Mouse (Mus musculus) stomach, postnatal 0 days (tissue): Measurements from ENCODE around the gene Timmdc1. TPM values are rescaled to one million over a fixed set of nuclear protein-coding genes. Genes with fewer than 3 reads are reported as not detected.
A peak's percentile ranks its signal among the peaks of the same experiment; 100 is the strongest.

Experiments used
- ATAC-seq: fragments of 200-750 bp; cut with Nextera tagmentation; 2 replicates; pipeline ENCODE4 v1.8.0; 2017; ENCODE audit not compliant: low FRiP score, low TSS enrichment
- DNase-seq: peaks from one replicate; pipeline ENCODE4 v3.0.0-alpha.2; 2016; ENCODE audit warnings: low spot score
- H3K27ac ChIP-seq: fragments of 300-500 bp; sonication (generic); replicated peaks from 2 replicates; pipeline ENCODE4 v1.5.1; 2014; ENCODE audit warnings: mild to moderate bottlenecking, control low read depth
- H3K27me3 ChIP-seq: fragments of 300-500 bp; sonication (generic); 2 replicates; pipeline ENCODE4 v1.6.1; 2014; ENCODE audit warnings: low read length; ENCODE audit not compliant: control insufficient read depth, insufficient read depth
- H3K36me3 ChIP-seq: fragments of 300-500 bp; sonication (generic); 2 replicates; pipeline ENCODE4 v1.6.1; 2014; ENCODE audit warnings: low read length, mixed read lengths; ENCODE audit not compliant: control insufficient read depth, insufficient read depth
- H3K4me1 ChIP-seq: fragments of 300-500 bp; sonication (generic); replicated peaks from 2 replicates; pipeline ENCODE4 v1.6.1; 2014; ENCODE audit warnings: antibody characterized with exemption; ENCODE audit not compliant: control insufficient read depth, insufficient read depth
- H3K4me2 ChIP-seq: fragments of 300-500 bp; sonication (generic); replicated peaks from 2 replicates; pipeline ENCODE4 v1.6.1; 2014; ENCODE audit warnings: low read depth, mild to moderate bottlenecking, control low read depth, moderate library complexity
- H3K4me3 ChIP-seq: fragments of 300-500 bp; sonication (generic); 2 replicates; pipeline ENCODE4 v1.5.1; 2014; ENCODE audit warnings: low read depth, low read length, control low read depth
- H3K9ac ChIP-seq: fragments of 300-500 bp; sonication (generic); 2 replicates; pipeline ENCODE4 v1.6.1; 2014; ENCODE audit warnings: mild to moderate bottlenecking, low read length, control low read depth, mixed read lengths
- H3K9me3 ChIP-seq: fragments of 300-500 bp; sonication (generic); 2 replicates; pipeline ENCODE4 v1.6.1; 2016; ENCODE audit warnings: low read length; ENCODE audit not compliant: control insufficient read depth
- CTCF ChIP-seq: IDR thresholded peaks from 2 replicates; pipeline ENCODE4 v1.5.1; 2016; ENCODE audit warnings: antibody characterized with exemption, low read depth, mild to moderate bottlenecking, moderate library complexity
- EP300 ChIP-seq: optimal IDR thresholded peaks from 2 replicates; pipeline ENCODE3; 2016; ENCODE audit warnings: antibody characterized with exemption
- WGBS: fragments of 180-500 bp; shearing (Covaris S2); extraction: QIAGEN DNeasy Blood & Tissue Kit; methylation state at CpG from one replicate; pipeline ENCODE4 v1.1.7; 2014; 5-methylcytosine and 5-hydroxymethylcytosine counted together
- polyA plus RNA-seq: library from polyadenylated mRNA; unstranded; fragments of >200 nt; fragmentation: Nextera tagmentation; extraction: Ambion mirVana; gene quantifications from 2 replicates; pipeline ENCODE4 v1.2.1, GENCODE M21; 2015

The Timmdc1 gene
- polyA plus RNA-seq, 1 experiment from 2014 or later: 15.5 TPM

GRCm38 (mm10) chr16:38538716-38539380, 16.4 kb upstream of the Timmdc1 start:
- no peak for TF ChIP-seq EP300
- no peak for TF ChIP-seq CTCF
- 85% methylated on average over 13 of the region's 13 CpGs for WGBS
- no peaks in the 10 kb centered on the region for H3K9me3 ChIP-seq
- ATAC-seq (no peak), DNase-seq (no peak)
- no peak overlapping the region for H3K27ac ChIP-seq
- no peak overlapping the region for H3K9ac ChIP-seq
- peaks cover 10% of the 10 kb centered on the region; the same call in 1 of the 2 replicates for H3K36me3 ChIP-seq
- no peaks in the 10 kb centered on the region for H3K4me1 ChIP-seq
- no peaks in the 10 kb centered on the region for H3K27me3 ChIP-seq
- no peak overlapping the region for H3K4me3 ChIP-seq
- no peak overlapping the region for H3K4me2 ChIP-seq

DNA sequence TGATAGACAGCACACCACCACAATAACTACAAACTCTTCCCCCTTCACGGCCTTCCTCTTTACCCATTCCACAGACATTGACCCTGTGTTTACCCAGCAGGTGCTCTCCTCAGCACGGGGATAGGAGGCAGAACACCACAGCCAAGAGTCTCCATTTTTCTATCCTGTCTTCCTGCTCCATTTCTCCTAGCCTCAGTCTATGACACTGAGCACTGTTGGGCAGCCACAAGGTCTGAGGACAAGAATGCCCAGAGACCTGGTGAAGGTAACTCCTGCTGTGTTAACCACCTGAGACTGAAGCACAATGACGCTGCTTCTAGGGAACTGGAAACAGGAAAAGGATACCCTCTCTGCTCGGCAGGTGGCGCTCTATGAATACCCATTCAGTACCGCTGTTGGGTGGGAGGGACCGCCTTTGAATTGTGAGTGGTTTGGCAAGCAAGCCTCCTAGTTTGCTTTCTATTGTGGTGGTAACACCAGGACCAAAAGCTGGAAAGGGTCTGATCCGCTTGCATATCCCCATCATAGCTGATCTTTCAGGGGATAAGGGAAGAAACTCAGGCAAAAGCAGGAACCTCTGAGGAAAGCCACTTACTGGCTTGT, 14.2 kb upstream of the Timmdc1 start:
- Histone ChIP-seq H3K36me3 (peaks cover 7% of the 10 kb centered on the region; the same call in 1 of the 2 replicates), H3K27me3 (no peaks in the 10 kb centered on the region), H3K4me2 (no peak overlapping the region), H3K4me1 (no peaks in the 10 kb centered on the region), H3K9ac (no peak overlapping the region), H3K27ac (no peak overlapping the region), H3K4me3 (no peak overlapping the region), H3K9me3 (no peaks in the 10 kb centered on the region)
- ATAC-seq (peak; percentile 77), DNase-seq (peak; percentile 84)
- TF ChIP-seq EP300: no peak
- TF ChIP-seq CTCF: peak; percentile 92
- WGBS: 36% methylated on average over 8 of the region's 8 CpGs

GRCm38 (mm10) chr16:38526264-38526663, 3.8 kb upstream of the Timmdc1 start:
- Histone ChIP-seq H3K4me2 (no peak overlapping the region), H3K36me3 (peaks cover 8% of the 10 kb centered on the region), H3K9me3 (no peaks in the 10 kb centered on the region), H3K9ac (no peak overlapping the region), H3K27me3 (no peaks in the 10 kb centered on the region), H3K4me1 (no peaks in the 10 kb centered on the region), H3K4me3 (no peak overlapping the region), H3K27ac (no peak overlapping the region)
- 74% methylated on average over 6 of the region's 6 CpGs for WGBS
- no peak for DNase-seq
- TF ChIP-seq EP300 (no peak), CTCF (no peak)
- no peak for ATAC-seq

DNA sequence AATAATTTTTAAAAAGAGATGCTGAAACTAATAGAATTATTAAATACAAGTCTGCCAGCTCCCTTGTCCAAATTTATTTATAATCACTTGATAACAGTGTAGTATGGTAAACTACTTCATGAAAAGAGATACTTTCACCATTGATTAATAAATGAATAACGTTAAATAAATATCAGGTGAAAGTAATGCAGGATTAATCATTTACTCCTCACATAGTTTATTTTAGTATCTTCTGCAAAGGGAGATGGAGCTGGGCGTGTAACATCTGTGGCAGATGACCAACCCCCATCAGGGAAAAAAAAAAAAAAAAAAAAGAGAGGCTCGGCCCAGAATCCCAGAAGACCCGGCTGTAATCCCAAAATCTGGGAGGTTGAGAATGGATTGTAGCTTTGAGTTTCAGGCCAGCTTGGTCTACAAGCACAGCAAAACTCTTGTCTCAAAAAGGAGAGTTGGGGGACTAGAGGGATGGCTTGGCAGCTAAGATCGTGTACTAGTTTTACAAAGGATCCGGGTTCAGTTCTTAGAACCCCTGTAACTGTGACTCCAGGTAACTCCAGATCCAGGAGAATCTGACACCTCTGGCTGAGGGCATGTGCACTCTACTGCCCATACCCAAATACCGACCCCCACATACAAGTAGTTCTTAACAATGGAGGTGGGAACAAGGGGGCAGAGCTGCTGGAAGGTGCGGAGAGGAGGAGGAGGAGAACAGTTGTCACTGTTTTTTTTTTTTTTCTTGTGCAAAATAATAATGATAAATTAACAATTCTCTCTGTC, 1.1 kb downstream of the Timmdc1 start:
- H3K36me3 ChIP-seq: no peaks in the 10 kb centered on the region
- H3K9ac ChIP-seq: peak overlapping the region; percentile 56
- ATAC-seq (no peak), DNase-seq (no peak)
- no peaks in the 10 kb centered on the region for H3K27me3 ChIP-seq
- H3K4me3 ChIP-seq: peak overlapping the region; percentile 89
- H3K9me3 ChIP-seq: no peaks in the 10 kb centered on the region
- WGBS: 23% methylated on average over 8 of the region's 8 CpGs
- no peaks in the 10 kb centered on the region for H3K4me1 ChIP-seq
- H3K4me2 ChIP-seq: peak overlapping the region; percentile 72
- TF ChIP-seq EP300 (no peak), CTCF (no peak)
- H3K27ac ChIP-seq: no peak overlapping the region

GRCm38 (mm10) chr16:38519140-38519539, 3.3 kb downstream of the Timmdc1 start:
- Histone ChIP-seq H3K9me3 (no peaks in the 10 kb centered on the region), H3K4me3 (no peak overlapping the region), H3K27me3 (no peaks in the 10 kb centered on the region), H3K27ac (no peak overlapping the region), H3K36me3 (no peaks in the 10 kb centered on the region), H3K4me1 (no peaks in the 10 kb centered on the region), H3K4me2 (no peak overlapping the region), H3K9ac (no peak overlapping the region)
- no peak for DNase-seq
- 88% methylated on average over 2 of the region's 2 CpGs for WGBS
- no peak for TF ChIP-seq CTCF
- ATAC-seq: no peak
